In genomic region chr10:21920611-21921010, GRCm38 (mm10) we compare ENCODE assay signal across 19 mouse cellular contexts.
"Had no signal": no experiment of that assay in that cellular context is flagged by ENCODE, and none has a peak within 500 bp of the region (broad histone marks: within the 10 kb centered on the region; RNA-seq: fewer than 3 reads in every experiment).

No protein-coding gene starts in this region.

- DNase-seq: kidney, postnatal 10 days; kidney, postnatal 4 days; liver; liver, embryonic 13.5 days; liver, postnatal 0 days; lung, postnatal 14 days; right cerebral cortex, adult 18-20 months; right cerebral cortex, postnatal 4 days; spleen, adult 18-20 months; thymus, adult 18-20 months; thymus, postnatal 14 days had no signal

- H3K9ac ChIP-seq: limb, embryonic 12.5 days; liver, embryonic 13.5 days; liver, postnatal 0 days; lung, embryonic 15.5 days; midbrain, embryonic 12.5 days; neural tube, embryonic 15.5 days had no signal

- H3K9me3 ChIP-seq: limb, embryonic 12.5 days; liver, embryonic 13.5 days; lung, embryonic 15.5 days; megakaryocyte, embryonic 14.5 days; midbrain, embryonic 12.5 days; neural tube, embryonic 15.5 days had no signal

- H3K36me3 ChIP-seq: limb, embryonic 12.5 days; liver, embryonic 13.5 days; lung, embryonic 15.5 days; midbrain, embryonic 12.5 days; neural tube, embryonic 15.5 days had no signal

- H3K4me1 ChIP-seq: liver, embryonic 13.5 days; megakaryocyte, embryonic 14.5 days had no signal

- H3K27ac ChIP-seq: layer of hippocampus, adult 2 months; limb, embryonic 12.5 days; liver, embryonic 13.5 days; lung, embryonic 15.5 days; macrophage; midbrain, embryonic 12.5 days; neural tube, embryonic 15.5 days had no signal

- H3K4me2 ChIP-seq: limb, embryonic 12.5 days; liver, embryonic 13.5 days; lung, embryonic 15.5 days; midbrain, embryonic 12.5 days; neural tube, embryonic 15.5 days had no signal

- H3K4me3 ChIP-seq: layer of hippocampus, adult 2 months; limb, embryonic 12.5 days; liver, embryonic 13.5 days; lung, embryonic 15.5 days; megakaryocyte, embryonic 14.5 days; midbrain, embryonic 12.5 days; myocyte; neural tube, embryonic 15.5 days had no signal

- H3K27me3 ChIP-seq: limb, embryonic 12.5 days; liver, embryonic 13.5 days; lung, embryonic 15.5 days; megakaryocyte, embryonic 14.5 days; midbrain, embryonic 12.5 days; neural tube, embryonic 15.5 days had no signal

- ATAC-seq: liver, postnatal 0 days had no signal
